Mouse (Mus musculus): Measurements from ENCODE around the gene Ttc29.

The Ttc29 gene

GRCm38 (mm10) chr8:78213074-78213473, at the start of gene Ttc29:
Gene Ttc29 (plus strand): TSS chr8:78213297.
- peak; percentile 64 for DNase-seq

GRCm38 (mm10) chr8:78171351-78171750, 41.7 kb upstream of the Ttc29 start:
- no peak for DNase-seq

GRCm38 (mm10) chr8:78182654-78183053, 30.4 kb upstream of the Ttc29 start:
- no peak for DNase-seq

- no peak for DNase-seq
These were observed 29.7 kb upstream of the Ttc29 start for GRCm38 (mm10) chr8:78183414-78183813.

- no peak for DNase-seq
These were observed 26.0 kb upstream of the Ttc29 start for GRCm38 (mm10) chr8:78187087-78187486.

- no peak for DNase-seq
These were observed 8.9 kb upstream of the Ttc29 start for GRCm38 (mm10) chr8:78204229-78204628.

GRCm38 (mm10) chr8:78210424-78210823, 2.7 kb upstream of the Ttc29 start:
- no peak for DNase-seq

- no peak for DNase-seq
These were observed 1.5 kb downstream of the Ttc29 start for GRCm38 (mm10) chr8:78214645-78215044.

- no peak for DNase-seq
These were observed 13.0 kb downstream of the Ttc29 start for GRCm38 (mm10) chr8:78226087-78226486.

- DNase-seq, result no peak
These were observed 17.6 kb downstream of the Ttc29 start for GRCm38 (mm10) chr8:78230721-78231120.

GRCm38 (mm10) chr8:78232870-78233707, 20.0 kb downstream of the Ttc29 start:
- DNase-seq, result no peak

GRCm38 (mm10) chr8:78233708-78234201, 20.7 kb downstream of the Ttc29 start:
- DNase-seq, result no peak

- peak; percentile 43 for DNase-seq
These were observed 25.0 kb downstream of the Ttc29 start for GRCm38 (mm10) chr8:78237972-78238675.

GRCm38 (mm10) chr8:78251115-78251514, 38.0 kb downstream of the Ttc29 start:
- no peak for DNase-seq

GRCm38 (mm10) chr8:78254374-78254773, 41.3 kb downstream of the Ttc29 start:
- no peak for DNase-seq

- DNase-seq, result no peak
These were observed 41.9 kb downstream of the Ttc29 start for GRCm38 (mm10) chr8:78255011-78255410.

GRCm38 (mm10) chr8:78265506-78265905, 52.4 kb downstream of the Ttc29 start:
- DNase-seq, result no peak

GRCm38 (mm10) chr8:78266231-78266630, 53.1 kb downstream of the Ttc29 start:
- no peak for DNase-seq

- peak; percentile 14 for DNase-seq
These were observed 54.9 kb downstream of the Ttc29 start for GRCm38 (mm10) chr8:78267894-78268411.

GRCm38 (mm10) chr8:78269281-78269680, 56.2 kb downstream of the Ttc29 start:
- DNase-seq, result no peak

GRCm38 (mm10) chr8:78271391-78271790, 58.3 kb downstream of the Ttc29 start:
- peak; percentile 20 for DNase-seq

- no peak for DNase-seq
These were observed 63.0 kb downstream of the Ttc29 start for GRCm38 (mm10) chr8:78276120-78276519.

- DNase-seq, result no peak
These were observed 64.3 kb downstream of the Ttc29 start for GRCm38 (mm10) chr8:78277411-78277810.

- DNase-seq, result no peak
These were observed 65.5 kb downstream of the Ttc29 start for GRCm38 (mm10) chr8:78278598-78278997.
